Mouse (Mus musculus) induced T-regulatory cell, adult 2 months (primary cell): Measurements from ENCODE around the gene Best2.
A peak's percentile ranks its signal among the peaks of the same experiment; 100 is the strongest.

ENCODE experiments used
- DNase-seq: peaks from one replicate; pipeline ENCODE4 v3.0.0-alpha.2; 2012; ENCODE audit warnings: low read depth

The Best2 gene

GRCm38 (mm10) chr8:84966603-84967002, 47.7 kb downstream of the Best2 start:
- no peak for DNase-seq

DNA sequence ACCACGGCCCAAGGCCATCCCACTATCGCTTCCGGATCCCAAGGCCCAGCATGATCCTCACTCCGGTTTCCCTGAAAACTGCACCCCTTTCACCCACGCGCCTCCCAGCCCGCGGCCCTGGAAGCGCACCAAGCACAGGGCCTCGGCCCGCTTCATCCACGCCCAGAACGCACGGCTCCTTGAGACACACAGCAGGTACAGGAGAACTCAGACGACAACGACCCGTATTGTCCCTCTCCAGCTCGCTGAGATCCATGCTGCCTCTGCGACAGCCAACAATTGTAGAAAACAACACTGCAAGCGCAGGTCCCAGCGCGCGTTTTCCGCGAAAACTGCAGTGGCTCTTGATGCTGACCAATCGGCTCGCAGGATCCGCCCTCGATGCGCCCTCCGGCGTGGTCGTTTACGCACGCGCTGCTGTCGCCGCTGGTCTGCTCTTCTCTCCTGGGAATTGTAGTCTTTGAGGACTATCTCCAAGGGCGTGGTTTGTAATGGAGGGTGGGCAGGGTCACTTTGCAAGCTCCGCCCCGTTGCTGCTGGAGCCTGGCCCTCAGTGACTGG, 48.5 kb downstream of the Best2 start:
- peak; percentile 95 for DNase-seq

- DNase-seq = no peak
These were observed 50.4 kb downstream of the Best2 start for GRCm38 (mm10) chr8:84963952-84964351.

DNA sequence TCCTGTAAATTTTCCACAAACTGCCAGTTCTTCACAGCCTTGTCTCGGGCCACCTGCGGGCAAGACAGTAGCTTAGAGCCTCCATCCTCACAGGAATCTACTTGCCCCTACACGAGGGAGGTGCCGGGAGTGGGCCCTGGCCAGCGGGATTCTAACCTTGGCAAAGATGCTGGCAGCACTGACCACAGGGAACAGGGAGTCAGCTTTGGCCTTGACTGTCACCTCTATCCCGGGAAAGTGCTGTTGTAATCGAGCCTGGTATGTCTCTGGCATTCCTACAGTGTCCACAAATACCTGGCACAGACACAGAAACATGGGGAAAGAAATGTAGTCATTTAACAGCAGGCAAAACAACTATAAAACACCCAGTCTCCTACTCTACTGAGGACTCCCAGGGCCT, 54.5 kb downstream of the Best2 start:
- no peak for DNase-seq
